Mouse (Mus musculus): ENCODE measurements around the gene Stx2. TPM values are rescaled to one million over a fixed set of nuclear protein-coding genes. Genes with fewer than 3 reads are reported as not detected.
A peak's percentile ranks its signal among the peaks of the same experiment; 100 is the strongest.

Stx2 gene
- total and polyA plus RNA-seq, 3 experiments, result 15.3 to 83.8 (median 44.1) TPM

DNA sequence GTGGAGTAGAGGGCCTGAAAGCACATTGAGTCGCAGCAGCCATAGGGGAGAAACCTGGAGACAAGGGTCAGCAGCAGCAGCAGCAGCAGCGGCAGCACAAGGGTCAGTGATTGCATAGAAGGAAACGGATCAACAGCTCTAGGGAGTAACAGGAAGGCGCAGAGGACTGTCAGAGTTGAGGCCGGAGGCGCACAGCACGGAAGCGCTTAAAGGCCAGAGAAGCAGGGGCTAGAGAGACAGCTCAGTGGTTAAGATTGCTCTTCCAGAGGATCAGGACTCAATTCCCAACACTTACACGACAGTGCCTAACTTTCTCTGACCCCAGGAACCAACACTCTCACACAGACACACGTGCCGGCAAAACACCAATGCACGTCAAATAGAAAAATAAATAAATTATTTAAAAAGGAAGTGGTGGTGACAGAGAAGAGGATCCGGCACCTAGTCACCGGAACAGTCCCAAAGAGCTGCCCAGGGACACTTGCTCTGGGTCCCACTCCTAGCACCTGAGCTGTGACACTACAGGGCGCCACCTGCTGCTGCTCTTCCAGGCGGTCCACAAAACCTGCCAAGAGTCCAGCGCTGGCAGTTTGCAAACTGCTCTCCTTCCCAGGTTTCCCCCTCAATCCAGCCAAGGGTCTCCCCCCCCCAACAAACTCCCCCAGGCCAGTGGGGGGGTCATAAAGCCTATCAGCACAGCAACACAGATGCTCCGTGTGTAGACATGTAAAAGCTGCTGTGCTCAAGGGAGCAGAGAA, 2.2 kb downstream of the Stx2 start:
- peaks cover 48% of the 10 kb centered on the region for H3K36me3 ChIP-seq (replicated peaks)
- no peaks in the 10 kb centered on the region for H3K9me3 ChIP-seq (replicated peaks)
- ATAC-seq (ENCODE audit: extremely low read depth, insufficient number of reproducible peaks, low FRiP score, poor library complexity, severe bottlenecking), result peak; percentile 24; the same call in 1 of the 2 replicates
- H3K4me3 ChIP-seq (ENCODE audit: low read depth, low read length), result peak overlapping the region; percentile 80
- peaks cover 77% of the 10 kb centered on the region for H3K4me1 ChIP-seq (ENCODE audit: insufficient read depth, low read depth, low read length)
- H3K27me3 ChIP-seq (ENCODE audit: insufficient read depth, low read length), result no peaks in the 10 kb centered on the region
- TF ChIP-seq GATA2 (IDR thresholded peaks at IDR 0.05; ENCODE audit: borderline replicate concordance, low read depth, low read length), result no peak
- no peak for TF ChIP-seq POLR2AphosphoS5 (IDR thresholded peaks at IDR 0.05; ENCODE audit: insufficient replicate concordance, low read depth, low read length)
- no peak for TF ChIP-seq TAL1 (conservative IDR thresholded peaks at IDR 0.05; ENCODE audit: low read depth, low read length)
- TF ChIP-seq CTCF (IDR thresholded peaks at IDR 0.05; ENCODE audit: low read depth, low read length), result no peak
- no peak for TF ChIP-seq GATA1 (IDR thresholded peaks at IDR 0.05; ENCODE audit: borderline replicate concordance, low read length)
- peak; percentile 42 for DNase-seq (ENCODE audit: low spot score)

DNA sequence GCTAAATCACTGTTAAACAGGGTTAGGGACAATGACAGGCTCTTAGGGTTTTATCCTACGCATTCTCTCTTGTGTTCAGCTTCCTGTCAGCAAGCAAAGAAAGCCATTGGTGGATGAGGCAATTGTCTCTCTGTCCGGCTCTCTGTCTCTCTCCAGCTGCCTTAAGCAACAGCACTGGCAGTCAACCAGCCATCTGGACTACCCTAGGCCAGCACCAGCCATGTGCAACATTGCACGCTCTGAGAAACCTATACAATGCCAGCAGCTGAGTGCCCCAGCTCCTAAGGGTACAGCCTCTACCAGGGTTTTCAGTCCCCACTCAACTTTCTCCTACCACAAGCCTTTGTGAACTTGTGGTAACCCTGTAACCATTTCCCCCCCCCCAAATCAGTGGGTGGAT, 3.0 kb downstream of the Stx2 start:
- no peak for ATAC-seq (ENCODE audit: extremely low read depth, insufficient number of reproducible peaks, low FRiP score, poor library complexity, severe bottlenecking)
- TF ChIP-seq POLR2AphosphoS5 (IDR thresholded peaks at IDR 0.05; ENCODE audit: insufficient replicate concordance, low read depth, low read length) (no peak), CTCF (IDR thresholded peaks at IDR 0.05; ENCODE audit: low read depth, low read length) (no peak), TAL1 (conservative IDR thresholded peaks at IDR 0.05; ENCODE audit: low read depth, low read length) (no peak), GATA2 (IDR thresholded peaks at IDR 0.05; ENCODE audit: borderline replicate concordance, low read depth, low read length) (no peak), GATA1 (IDR thresholded peaks at IDR 0.05; ENCODE audit: borderline replicate concordance, low read length) (no peak)
- H3K4me3 ChIP-seq (ENCODE audit: low read depth, low read length), result no peak overlapping the region; the same call in 1 of the 2 replicates
- peaks cover 85% of the 10 kb centered on the region for H3K4me1 ChIP-seq (ENCODE audit: insufficient read depth, low read depth, low read length)
- no peaks in the 10 kb centered on the region for H3K9me3 ChIP-seq (replicated peaks)
- H3K36me3 ChIP-seq (replicated peaks), result peaks cover 54% of the 10 kb centered on the region
- DNase-seq (ENCODE audit: low spot score), result no peak
- no peaks in the 10 kb centered on the region for H3K27me3 ChIP-seq (ENCODE audit: insufficient read depth, low read length)

DNA sequence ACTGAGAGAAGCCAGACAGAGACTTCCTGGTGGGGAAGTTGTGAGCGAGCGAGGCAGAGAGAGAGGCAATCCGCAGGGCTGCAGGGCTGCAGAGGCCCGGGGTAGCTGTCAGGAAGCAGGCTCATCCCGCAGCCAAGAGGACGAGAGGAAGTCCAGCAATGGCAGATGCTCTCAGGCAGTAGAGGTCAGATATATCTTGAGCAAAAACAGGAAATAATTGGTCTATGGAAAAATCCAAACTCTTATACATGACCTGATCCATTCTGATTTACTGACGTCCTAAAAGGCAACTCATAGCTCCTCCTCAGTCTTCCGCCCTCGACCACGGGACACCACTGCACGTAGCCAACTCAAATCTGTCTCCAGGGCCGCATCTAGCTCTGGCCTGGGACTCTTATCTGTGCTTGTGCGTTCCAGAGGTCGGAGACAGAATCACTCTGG, 5.8 kb downstream of the Stx2 start:
- ATAC-seq (ENCODE audit: extremely low read depth, insufficient number of reproducible peaks, low FRiP score, poor library complexity, severe bottlenecking) (no peak), DNase-seq (ENCODE audit: low spot score) (no peak)
- Histone ChIP-seq H3K9me3 (replicated peaks) (no peaks in the 10 kb centered on the region), H3K4me3 (ENCODE audit: low read depth, low read length) (peak overlapping the region; percentile 51; the same call in 1 of the 2 replicates), H3K36me3 (replicated peaks) (peaks cover 82% of the 10 kb centered on the region), H3K27me3 (ENCODE audit: insufficient read depth, low read length) (no peaks in the 10 kb centered on the region), H3K4me1 (ENCODE audit: insufficient read depth, low read depth, low read length) (peaks cover 76% of the 10 kb centered on the region)
- no peak for TF ChIP-seq GATA2 (IDR thresholded peaks at IDR 0.05; ENCODE audit: borderline replicate concordance, low read depth, low read length)
- no peak for TF ChIP-seq TAL1 (conservative IDR thresholded peaks at IDR 0.05; ENCODE audit: low read depth, low read length)
- no peak for TF ChIP-seq POLR2AphosphoS5 (IDR thresholded peaks at IDR 0.05; ENCODE audit: insufficient replicate concordance, low read depth, low read length)
- TF ChIP-seq CTCF (IDR thresholded peaks at IDR 0.05; ENCODE audit: low read depth, low read length), result no peak
- TF ChIP-seq GATA1 (IDR thresholded peaks at IDR 0.05; ENCODE audit: borderline replicate concordance, low read length), result no peak

DNA sequence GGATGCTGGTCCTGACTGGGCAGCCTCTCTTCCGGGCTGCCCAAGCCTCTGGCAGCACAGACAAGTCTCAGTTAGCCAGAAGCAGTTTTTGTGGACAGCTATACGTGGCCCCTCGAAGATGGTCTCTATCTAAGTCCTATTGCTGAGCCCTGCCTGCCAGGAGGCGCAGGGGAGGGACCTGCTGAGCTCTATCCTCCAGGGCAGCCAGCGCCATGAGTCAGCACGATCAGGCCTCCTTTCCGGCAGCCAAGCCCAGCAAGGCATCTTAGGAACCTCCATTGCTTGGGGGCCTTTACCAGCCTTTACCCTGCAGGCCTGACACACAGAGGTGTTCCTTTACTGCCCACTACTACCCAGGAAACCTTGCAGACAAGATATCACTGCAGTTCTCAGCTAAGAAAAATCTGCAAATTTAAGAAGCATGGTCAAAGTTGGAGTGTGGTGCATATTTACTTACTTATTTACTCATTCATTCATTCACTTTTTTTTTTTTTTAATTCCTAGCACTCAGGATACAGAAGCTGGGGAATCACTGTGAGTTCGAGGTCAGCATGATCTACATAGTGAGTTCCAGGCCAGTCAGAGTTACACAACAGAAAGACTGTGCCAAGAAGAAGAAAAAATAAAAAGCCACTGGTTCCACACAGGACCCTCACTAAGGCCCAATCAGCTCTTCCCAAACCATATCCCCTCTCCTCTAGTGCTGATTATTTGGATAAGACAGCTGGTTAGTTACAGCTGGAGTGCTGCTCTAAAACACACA, 7.5 kb downstream of the Stx2 start:
- peak; percentile 95 for ATAC-seq (ENCODE audit: extremely low read depth, insufficient number of reproducible peaks, low FRiP score, poor library complexity, severe bottlenecking)

DNA sequence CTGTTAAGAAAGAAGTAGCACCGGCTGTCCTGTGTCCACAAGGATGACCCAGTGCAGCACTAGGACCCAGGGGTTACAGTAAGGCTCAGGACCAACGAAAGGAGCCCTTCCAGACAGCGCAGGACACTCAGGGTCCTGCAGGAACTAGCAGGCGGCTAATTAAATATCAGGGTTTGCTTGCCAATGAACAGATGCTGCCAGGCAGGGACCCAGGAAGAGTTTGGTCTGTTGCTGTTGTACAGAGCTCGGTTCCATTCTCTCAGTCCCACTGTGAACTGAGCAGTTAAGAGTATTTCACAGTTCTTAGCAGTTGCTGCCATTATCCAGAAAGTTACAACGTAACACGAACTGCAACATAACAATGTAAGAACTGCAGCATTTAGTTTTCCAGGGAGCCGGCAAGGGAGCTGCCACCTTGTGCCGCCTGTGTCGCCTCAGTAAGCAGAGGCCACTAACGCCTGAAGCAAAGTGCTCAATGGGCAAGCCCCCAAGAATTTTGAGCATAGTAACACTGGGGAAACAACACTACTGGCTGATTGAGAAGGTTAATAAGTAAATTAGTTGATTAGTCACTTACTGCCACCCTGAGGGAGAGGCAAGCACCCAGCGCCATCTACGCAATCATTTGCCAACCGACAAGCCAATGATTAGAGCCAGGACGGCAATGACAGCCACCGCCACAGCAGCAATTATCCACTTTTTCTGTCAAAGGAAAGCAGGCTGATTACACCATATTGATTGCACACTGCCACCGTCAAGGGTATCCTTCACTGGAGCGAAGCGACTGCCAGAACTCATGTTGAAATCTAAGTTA, 21.0 kb downstream of the Stx2 start:
- ATAC-seq (ENCODE audit: extremely low read depth, insufficient number of reproducible peaks, low FRiP score, poor library complexity, severe bottlenecking) (no peak), DNase-seq (ENCODE audit: low spot score) (no peak)
- H3K4me3 ChIP-seq (ENCODE audit: low read depth, low read length), result no peak overlapping the region
- peaks cover 82% of the 10 kb centered on the region for H3K36me3 ChIP-seq (replicated peaks)
- H3K9me3 ChIP-seq (replicated peaks), result no peaks in the 10 kb centered on the region
- H3K27me3 ChIP-seq (ENCODE audit: insufficient read depth, low read length), result no peaks in the 10 kb centered on the region
- no peak for TF ChIP-seq GATA2 (IDR thresholded peaks at IDR 0.05; ENCODE audit: borderline replicate concordance, low read depth, low read length)
- TF ChIP-seq POLR2AphosphoS5 (IDR thresholded peaks at IDR 0.05; ENCODE audit: insufficient replicate concordance, low read depth, low read length), result no peak
- peaks cover 12% of the 10 kb centered on the region; the same call in 1 of the 2 replicates for H3K4me1 ChIP-seq (ENCODE audit: insufficient read depth, low read depth, low read length)

More for the DNA sequence above, 7.5 kb downstream of the Stx2 start:
- Histone ChIP-seq H3K4me3 (ENCODE audit: low read depth, low read length) (peak overlapping the region; percentile 58; the same call in 1 of the 2 replicates), H3K9me3 (replicated peaks) (no peaks in the 10 kb centered on the region), H3K27me3 (ENCODE audit: insufficient read depth, low read length) (no peaks in the 10 kb centered on the region), H3K4me1 (ENCODE audit: insufficient read depth, low read depth, low read length) (peaks cover 62% of the 10 kb centered on the region), H3K36me3 (replicated peaks) (peaks cover 89% of the 10 kb centered on the region)
- TF ChIP-seq CTCF (IDR thresholded peaks at IDR 0.05; ENCODE audit: low read depth, low read length) (no peak), TAL1 (conservative IDR thresholded peaks at IDR 0.05; ENCODE audit: low read depth, low read length) (no peak), GATA1 (IDR thresholded peaks at IDR 0.05; ENCODE audit: borderline replicate concordance, low read length) (no peak), POLR2AphosphoS5 (IDR thresholded peaks at IDR 0.05; ENCODE audit: insufficient replicate concordance, low read depth, low read length) (no peak), GATA2 (IDR thresholded peaks at IDR 0.05; ENCODE audit: borderline replicate concordance, low read depth, low read length) (no peak)
- peak; percentile 79 for DNase-seq (ENCODE audit: low spot score)
